Mouse (Mus musculus): Measurements from ENCODE around the gene Papss1.

Papss1 gene

DNA sequence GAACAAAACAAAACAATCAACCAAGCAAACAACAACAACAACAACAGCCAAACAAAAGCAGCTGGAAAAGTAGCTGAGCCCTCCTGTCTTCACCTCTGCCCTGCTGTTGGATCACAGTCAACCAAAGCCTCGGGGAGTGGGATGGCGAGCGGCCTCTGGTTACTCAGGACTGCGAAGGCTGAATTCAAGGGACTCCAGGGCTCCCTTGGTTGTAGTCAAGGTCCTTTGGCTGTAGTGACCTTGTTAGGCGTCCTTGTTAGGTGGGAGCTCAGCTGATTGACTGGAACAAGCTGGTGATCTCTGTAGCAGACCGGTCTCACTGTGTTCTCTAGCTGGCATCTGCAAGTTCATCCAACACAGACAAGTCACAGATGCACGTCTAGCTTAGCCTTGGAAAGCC, 16.5 kb downstream of the Papss1 start:
- DNase-seq (ENCODE audit: low spot score in 2 of 2) = no peak

DNA sequence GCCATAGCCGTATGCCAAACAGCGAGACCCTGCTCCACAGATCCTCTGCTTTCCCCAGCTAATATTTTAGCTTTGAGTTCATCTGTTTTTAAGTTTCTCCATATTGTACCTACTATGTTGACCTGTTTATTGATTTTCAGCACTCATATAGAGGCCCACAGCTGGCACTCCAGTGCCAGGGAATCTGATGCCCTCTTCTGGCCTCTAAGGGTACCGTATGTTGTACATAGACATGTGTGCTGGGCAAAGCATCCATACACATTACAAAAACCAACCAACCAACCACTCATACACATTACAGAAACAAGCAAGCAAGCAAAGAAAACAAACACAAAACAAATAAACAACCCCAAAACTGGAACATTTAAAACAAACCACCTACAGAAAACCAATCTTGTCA, 22.2 kb downstream of the Papss1 start:
- no peak for DNase-seq (ENCODE audit: low spot score in 2 of 2)

DNA sequence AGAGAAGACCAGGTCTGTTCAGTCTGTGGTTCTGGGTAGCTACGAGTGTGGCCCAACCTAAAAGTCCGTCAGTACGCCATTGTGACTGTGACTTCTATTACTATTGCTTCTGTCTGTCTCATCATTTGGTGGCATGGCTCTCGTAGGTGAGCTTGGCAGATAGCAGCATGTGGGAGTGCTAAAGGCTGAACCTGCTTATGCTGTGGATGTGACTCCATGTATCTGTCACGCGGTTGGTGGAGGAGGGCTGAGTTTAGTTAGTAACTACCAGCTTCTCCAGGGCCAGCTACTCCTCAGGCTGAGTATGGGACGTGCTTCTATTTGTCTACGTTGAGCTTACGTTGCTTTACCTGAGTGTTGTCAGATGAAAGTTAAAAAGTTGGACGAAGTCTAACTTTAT, 23.4 kb downstream of the Papss1 start:
- no peak for DNase-seq (ENCODE audit: low spot score in 2 of 2)

DNA sequence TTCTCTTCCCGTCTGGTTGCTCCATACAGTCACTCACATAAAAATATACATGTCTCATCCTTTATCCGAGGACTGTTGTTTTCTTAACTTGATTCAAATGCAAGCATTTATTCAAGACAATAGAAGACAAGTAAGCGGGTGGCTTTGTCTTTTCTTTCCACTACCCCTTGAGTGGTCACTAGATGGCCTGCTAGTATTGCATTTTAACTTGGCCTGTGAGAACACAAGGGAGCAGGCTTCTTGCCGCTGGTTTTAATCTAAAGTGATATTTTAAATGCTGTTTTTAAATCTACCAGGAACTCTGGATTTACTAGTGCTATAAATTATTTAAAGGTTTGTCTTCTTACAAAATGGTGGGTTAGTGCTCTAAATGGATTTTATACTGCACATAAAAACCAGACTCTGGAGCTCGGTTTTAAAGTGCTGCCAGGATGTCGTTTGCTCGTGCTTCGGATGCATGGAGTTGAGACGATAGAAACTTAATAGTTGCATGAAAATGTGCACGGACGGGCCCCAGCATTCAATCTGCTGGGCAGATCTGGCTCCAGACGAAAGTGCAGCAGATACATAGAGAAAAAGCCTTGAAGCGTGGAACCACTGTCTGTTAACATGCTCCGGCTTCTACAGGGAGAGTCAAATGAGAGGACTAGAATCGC, 28.7 kb downstream of the Papss1 start:
- DNase-seq (ENCODE audit: low spot score in 2 of 2) = no peak

DNA sequence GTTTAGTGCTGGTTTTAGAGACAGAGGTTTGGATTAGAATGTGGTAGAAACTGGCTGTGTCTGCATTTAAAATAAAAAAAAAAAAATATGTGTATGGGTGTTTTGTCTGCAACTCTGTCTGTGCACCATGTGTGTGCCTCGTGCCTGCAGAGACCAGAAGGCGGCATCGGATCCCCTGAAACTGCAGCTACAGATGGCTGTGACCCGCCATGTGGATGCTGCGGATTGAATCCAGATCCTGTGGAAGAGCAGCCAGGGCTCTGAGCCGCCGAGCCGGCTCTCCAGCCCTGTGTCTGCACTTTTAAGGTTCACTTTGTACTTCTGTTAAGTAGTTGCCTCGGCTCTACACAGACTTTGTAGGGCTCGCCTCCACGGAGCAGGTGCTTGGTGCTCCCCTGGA, 29.8 kb downstream of the Papss1 start:
- no peak for DNase-seq (ENCODE audit: low spot score in 2 of 2)

DNA sequence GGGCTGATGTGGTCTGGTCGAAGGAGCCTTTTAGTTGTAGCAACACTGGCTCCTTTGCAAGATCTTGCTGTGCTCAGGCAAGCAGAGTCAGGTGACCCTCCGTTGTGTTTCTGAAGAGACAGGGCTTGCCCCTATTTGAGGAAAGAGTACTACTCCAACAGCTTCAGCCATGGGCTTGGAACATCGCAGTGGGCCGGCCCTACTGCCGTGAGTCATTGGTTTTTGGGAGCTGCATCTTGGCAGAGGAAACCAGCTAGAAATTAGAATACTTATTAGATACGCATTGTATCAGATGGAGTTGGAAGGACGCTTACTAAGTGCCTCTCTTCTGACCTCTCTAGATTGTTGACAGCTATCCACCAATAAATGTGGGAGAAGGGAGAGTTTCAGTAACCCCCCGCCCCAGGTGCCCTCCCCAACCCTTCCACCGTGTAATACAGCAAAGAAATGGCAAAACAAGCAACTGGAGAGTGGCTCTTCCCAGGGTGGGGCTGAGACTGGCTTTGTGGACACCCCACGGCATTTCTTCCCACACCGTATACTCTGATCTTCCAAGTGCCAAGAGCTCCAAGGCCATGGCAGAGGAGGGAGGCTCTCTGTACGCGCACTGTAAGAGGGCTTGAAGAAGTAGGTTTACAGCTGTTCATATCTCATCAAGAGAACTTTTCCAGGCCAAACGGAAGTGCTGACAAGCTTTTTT, 31.1 kb downstream of the Papss1 start:
- no peak for DNase-seq (ENCODE audit: low spot score in 2 of 2)

DNA sequence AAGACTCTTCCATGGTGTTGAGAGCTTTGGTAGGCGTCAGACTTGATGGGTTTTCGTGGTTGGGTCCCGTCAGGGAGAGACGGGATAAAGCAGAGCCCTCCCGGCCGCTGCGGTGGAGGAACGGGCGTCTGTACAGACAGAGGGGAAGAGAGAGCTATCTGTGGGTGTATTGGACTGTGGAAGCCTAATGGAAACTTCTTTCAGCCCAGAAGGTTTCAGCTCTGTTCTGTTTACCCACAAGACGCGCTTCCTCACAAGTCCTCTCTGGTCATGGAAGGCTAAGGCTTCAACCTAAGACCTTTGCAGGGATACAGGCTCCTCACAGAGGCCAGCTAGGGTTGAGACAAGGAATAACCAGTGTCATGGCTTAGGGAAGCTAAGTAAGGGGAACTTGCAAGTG, 36.2 kb downstream of the Papss1 start:
- DNase-seq (ENCODE audit: low spot score in 2 of 2) = no peak

DNA sequence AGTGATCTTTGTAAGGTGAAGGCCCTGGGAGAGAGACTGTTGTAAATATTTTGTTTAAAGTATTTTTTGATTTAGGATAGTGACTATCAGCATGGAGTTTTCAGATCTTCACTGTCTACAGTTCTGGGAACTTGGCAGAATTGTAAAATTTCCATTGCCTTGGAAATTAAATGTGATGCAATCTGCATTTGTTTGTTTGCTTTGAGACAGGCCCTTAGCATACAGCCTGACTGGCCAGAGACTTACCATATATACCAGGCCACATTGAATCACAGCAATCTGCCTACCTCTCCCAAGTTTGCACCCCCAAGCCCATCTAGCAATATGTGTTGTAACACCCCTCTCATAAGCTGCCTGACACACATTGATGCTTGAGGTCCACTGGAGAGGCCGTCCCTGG, 36.8 kb downstream of the Papss1 start:
- no peak for DNase-seq (ENCODE audit: low spot score in 2 of 2)

DNA sequence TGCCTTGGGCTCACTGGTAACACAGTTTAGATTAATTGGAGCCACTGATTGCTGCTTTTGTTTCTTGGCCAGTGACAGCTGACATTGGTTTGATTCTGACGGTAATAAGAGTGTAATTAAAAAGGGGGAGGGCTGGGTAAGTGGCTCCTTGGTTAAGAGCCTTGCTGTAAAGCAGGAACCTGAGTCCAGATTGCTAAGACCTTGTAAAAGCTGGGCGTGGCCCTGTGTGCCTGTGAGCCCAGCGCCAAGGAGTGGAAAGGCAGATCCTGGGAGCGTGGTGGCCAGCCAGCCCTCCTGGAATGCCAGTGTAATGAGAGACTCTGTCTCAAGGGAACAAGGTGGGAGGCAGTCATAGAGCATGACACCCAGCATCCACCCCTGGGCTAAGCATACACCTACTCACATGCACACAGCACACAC, 38.4 kb downstream of the Papss1 start:
- no peak for DNase-seq (ENCODE audit: low spot score in 2 of 2)

DNA sequence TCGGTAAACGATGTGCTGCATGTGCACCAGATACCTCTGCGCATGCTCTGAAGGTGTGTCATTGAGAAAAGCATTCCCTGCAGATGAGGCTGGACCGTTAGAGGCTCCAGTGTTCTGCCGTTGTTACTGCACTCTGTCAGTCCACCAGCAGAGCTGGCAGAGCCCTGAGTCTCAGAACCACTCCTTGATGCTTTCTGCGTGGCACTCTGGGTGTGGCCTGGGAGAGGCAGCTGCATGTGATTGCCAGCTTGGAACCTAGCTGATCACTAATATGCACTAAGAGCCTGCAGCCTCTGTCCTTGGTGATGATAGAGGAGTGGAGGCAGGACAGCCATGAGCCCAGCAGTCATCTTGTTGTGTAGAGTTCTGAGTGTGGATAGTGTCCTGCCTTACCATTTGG, 43.5 kb downstream of the Papss1 start:
- no peak for DNase-seq (ENCODE audit: low spot score in 2 of 2)

DNA sequence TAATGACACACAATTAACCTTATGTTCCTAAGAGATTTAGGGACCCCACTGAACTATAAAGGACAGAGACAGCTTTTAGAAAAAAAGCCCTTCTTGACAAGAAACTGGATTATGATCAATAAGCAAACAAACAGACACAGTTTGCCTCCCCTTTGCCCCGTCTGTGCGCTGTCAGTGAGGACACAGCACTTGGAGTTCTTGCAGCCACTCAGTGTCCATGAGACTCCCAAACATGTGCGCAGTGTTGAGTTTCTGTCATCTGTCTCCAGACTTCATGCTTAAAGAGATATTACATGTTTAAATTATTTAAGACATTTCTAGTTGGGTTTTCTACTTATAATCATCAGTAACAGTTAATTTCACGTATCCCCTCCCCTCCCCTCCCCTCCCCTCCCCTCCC, 45.1 kb downstream of the Papss1 start:
- DNase-seq (ENCODE audit: low spot score in 2 of 2) = no peak

DNA sequence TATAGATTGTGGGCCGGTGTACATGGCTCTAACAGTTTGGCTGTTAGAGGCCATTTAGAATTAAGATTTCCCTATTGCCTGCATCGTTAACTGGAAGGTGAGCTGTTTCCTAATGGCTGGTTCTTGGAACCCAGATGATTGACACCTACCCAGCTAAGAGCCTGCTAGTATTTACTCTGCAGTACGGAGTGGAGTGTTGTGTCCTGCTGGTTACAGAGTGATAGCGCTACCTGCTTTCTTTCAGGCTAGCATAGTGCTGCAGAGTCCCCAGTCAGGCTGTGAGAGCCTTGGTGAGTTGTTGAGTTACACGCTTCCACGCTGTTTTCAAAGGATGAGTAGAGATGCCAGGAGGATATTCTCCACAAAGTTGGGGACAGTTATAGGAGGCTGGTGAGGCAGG, 46.0 kb downstream of the Papss1 start:
- no peak for DNase-seq (ENCODE audit: low spot score in 2 of 2)

DNA sequence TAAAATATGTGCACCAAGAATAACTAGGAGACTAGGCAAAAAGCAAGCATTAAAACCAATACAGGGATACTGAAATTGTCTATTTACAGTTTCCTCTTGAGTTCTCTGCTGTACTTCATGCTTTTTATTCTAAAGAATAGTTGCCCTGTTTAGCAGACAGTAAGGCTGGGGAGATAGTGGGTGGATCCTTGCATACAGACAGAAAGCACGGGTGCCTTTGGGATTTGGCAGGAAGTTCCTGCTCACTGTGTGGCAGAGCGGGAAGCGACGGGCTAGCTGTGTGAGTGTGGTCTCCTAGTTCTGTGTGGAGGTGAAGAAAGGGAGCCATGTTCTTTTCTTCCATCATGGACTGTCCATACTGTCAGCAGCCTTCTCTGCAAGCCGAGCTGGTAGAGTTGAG, 48.3 kb downstream of the Papss1 start:
- DNase-seq (ENCODE audit: low spot score in 2 of 2) = no peak

DNA sequence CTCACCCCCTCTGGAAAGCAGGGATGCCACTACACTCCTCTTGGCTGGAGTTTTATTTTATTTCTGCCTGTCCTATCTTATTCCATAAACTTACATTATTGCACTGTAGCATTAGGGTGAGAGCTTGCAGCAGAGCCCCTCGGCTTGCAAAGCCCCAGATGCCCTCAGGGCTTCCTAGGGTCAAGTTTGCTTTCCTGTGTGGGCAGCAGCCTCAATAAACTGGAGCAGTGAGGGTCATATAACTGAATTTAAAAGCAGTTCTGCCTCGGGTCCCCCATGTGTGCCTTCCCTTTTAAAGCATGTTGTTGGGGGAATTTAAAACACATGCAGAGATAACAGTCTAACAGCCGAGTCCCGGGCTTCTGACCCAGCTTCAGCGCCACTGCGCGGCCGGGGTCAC, 49.5 kb downstream of the Papss1 start:
- DNase-seq (ENCODE audit: low spot score in 2 of 2) = no peak

DNA sequence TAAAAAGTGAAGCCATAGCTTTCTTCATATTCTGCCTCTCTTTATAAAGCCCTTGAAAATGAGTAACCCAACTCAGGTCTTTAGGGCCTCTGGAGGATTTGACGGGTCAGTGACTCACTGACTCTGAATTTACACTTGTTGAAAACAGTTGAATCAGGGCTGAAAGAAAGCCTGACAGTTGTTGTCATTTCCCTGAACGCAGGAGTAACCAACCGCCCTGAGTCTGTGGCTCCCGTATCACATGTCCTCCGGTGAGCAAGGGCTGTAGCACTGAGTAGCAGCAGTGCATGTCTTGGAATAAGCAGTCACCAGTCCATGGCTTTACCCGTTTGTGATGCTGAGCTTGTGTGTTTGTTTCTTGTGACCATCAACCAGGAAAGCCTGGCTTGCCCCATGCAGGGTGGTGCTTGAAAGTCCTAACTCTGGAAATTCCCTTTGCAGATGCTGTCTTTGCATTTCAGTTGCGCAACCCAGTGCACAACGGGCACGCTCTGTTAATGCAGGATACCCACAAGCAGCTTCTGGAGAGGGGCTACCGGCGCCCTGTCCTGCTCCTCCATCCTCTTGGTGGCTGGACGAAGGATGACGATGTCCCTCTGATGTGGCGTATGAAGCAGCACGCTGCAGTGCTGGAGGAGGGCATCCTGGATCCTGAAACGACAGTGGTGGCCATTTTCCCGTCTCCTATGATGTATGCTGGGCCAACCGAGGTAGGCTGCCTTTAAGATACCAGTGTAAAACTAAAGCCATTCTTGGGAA, 54.2 kb downstream of the Papss1 start:
- DNase-seq (ENCODE audit: low spot score in 2 of 2) = no peak

DNA sequence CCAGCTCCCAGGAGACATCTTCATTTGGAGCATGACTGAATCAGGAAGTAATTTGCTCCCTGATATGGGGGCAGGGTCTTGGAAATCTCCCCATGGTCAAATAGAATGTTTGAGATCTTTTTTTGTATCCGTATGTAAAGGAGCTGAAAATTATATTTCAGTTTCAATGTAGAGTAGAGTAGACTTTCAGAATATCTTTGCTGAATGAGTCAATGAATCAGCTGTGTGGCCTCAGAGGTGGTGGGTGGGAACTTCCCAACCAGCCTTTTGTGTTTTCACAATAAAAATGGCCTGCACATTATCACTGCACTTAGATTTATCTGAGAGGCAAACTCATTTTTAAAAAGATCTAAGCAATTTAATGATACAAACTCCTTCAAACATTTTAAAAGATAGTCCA, 58.6 kb downstream of the Papss1 start:
- no peak for DNase-seq (ENCODE audit: low spot score in 2 of 2)

DNA sequence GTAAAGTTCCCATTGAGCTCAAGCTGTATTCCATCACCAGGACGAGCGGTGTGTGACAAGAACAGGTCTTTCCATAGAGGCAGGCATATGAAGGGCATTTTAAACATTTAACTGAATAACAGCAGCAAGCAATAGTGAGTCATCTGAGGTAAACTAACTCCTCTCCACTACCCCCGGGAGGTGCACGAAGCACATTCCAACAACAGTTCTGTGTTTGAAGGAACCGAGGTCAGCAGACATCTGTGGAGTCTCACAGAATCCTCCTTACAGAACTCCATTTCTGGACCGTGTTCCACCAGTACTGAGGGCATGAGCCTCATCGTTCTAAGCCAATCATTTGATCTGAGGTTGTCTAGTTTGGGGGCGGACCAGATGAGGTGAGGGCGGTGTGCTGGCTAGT, 59.5 kb downstream of the Papss1 start:
- no peak for DNase-seq (ENCODE audit: low spot score in 2 of 2)

DNA sequence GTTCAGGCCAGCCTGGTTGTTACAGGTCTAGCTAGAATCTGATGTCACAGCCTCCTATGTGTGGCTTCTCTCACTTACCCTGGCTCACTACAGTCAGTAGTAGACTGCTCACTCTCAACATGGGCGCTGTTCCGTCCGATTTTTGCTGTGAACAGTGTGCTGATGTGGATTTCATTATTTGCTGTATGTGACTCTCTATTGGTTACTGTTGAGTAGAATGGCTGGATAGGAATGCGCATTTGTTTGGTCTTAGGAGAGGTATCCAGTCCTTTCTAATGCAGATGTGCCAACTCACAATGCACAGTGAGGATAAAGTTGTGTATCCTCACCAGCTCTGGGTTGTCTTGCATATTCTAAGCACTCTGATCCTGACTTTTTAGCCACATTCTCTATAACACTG, 62.9 kb downstream of the Papss1 start:
- no peak for DNase-seq (ENCODE audit: low spot score in 2 of 2)

DNA sequence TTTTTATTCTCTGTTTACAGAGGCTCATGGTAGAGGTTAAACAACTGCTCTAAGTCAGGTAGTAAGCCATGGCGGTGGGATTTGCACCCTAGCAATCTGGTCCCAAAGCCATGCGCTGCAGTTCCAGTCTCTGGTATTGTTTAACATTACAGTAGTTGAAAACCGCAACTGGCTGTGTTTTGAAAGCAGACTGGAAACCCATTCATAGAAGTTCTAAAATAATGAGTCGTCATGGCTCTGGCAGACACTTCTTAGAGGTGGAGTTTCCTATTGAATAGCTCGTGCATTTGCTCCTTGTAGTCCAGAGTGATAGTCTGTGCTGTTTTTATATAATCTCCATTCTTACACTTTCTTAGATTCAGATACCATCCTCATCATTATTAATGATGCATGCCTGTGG, 63.7 kb downstream of the Papss1 start:
- no peak for DNase-seq (ENCODE audit: low spot score in 2 of 2)

DNA sequence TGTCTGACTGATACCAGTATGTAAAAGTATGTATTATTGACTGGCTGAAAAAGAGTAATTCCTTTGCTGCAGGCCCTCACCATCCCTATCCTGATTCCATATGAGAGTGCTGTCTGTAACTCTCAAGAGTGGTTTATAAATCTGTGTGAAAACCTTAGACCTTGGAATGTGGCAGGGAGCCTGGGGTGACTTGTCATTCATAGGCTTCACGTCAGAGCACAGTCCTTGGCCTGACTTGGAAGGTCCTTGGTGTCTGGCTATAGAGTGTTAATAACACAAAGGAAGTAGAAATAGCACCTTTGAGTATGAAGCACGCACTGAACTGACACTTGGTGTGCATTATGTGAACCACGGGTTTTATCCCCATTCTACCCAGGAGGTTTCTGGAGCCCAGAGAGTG, 64.4 kb downstream of the Papss1 start:
- DNase-seq (ENCODE audit: low spot score in 2 of 2) = no peak

DNA sequence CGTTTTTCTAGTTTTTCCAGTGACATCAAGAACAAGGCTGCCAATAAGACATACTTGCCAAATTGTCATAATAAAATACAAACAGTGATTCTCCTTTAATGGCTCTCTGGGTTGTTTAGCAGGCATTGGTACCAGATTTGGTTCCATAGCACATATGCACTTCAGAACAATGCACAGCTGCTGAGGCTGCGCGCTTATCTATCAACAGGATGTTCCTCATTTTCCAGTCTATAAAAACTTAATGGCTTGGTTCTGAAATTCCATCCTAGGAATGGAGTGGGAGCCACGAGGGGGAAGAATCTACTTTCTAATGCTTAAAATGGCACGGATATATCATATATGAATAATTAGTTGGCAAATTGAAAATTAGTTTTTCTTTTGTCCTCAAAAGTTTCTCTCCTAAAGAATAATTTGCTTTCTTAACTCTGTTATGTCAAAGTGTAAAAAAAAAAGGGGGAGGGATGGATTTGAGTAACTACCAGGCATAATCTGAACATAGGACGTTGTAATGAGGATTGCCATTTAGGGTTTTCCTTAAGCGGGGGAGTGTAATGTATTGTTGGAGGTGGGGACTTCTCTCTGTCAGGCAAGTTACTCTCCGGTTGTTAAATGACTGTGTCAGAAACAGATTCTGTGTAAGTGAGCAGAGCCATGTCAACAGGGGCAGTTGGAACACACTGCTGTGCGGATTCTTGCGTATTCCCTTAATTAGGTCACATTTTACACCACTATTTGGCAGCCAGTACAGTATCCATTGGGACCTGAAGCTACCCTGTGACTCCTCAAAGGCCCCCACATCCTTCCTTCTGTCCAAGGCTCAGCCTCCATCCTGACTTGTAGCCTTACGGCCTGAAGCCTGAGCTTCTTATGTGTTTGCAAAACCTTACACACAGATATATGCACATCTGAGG, 66.1 kb downstream of the Papss1 start:
- DNase-seq (ENCODE audit: low spot score in 2 of 2) = peak; percentile 18 to 19

DNA sequence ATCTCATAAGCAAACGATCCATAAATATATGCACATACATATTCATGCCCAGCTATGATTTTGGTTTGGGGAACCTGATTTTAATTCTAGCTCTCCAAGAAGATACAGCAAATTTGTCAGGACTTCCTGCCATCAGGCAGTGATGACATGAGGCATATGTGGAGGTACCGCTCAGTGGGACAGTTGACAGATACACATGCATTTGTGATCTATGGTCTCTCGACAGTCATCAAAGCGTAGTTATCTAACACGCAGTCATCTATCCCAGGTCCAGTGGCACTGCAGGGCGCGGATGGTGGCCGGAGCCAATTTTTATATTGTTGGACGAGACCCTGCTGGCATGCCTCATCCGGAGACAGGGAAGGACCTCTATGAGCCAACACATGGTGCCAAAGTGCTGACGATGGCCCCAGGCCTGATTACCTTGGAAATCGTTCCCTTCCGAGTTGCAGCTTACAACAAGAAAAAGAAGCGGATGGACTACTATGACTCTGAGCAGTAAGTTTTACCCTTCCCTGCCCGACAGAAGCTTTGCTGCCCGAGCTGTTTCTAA, 66.8 kb downstream of the Papss1 start:
- DNase-seq (ENCODE audit: low spot score in 2 of 2) = peak in 1 of 2 experiments; percentile 11

All from heart, adult 9 months (tissue).